8 mouse cellular contexts compared by ENCODE assay signal in genomic region chr11:103112552-103112912, GRCm38 (mm10). TPM values are rescaled to one million over a fixed set of nuclear protein-coding genes. Genes with fewer than 3 reads are reported as not detected.
DNase-seq lines count a peak whose midpoint lies in the region; ATAC-seq lines count a peak whose summit lies in the region.

No protein-coding gene starts in this region.

- no peak for ATAC-seq in kidney, embryonic 14.5 days (ENCODE audit: low FRiP score, low TSS enrichment)
- ATAC-seq in embryonic facial prominence, embryonic 11.5 days (replicated peaks; ENCODE audit: insufficient number of reproducible peaks, low FRiP score, low TSS enrichment, low read depth): no peak
- no peak for ATAC-seq in hindbrain, embryonic 14.5 days (ENCODE audit: low FRiP score)
- no peak for ATAC-seq in midbrain, embryonic 15.5 days (replicated peaks)

- H3K4me3 ChIP-seq in kidney, embryonic 14.5 days (ENCODE audit: low read length): peak overlapping the region; percentile 38; the same call in 1 of the 2 replicates
- H3K4me3 ChIP-seq in embryonic facial prominence, embryonic 11.5 days (ENCODE audit: low read depth, low read length): peak overlapping the region; percentile 28
- H3K4me3 ChIP-seq in hindbrain, embryonic 14.5 days (replicated peaks; ENCODE audit: low read length): peak overlapping the region; percentile 22
- H3K4me3 ChIP-seq in midbrain, embryonic 15.5 days: peak overlapping the region; percentile 28; the same call in 1 of the 2 replicates

- peaks cover 16% of the 10 kb centered on the region for H3K4me1 ChIP-seq in kidney, embryonic 14.5 days (ENCODE audit: control insufficient read depth, insufficient read depth, low read length)
- peaks cover 8% of the 10 kb centered on the region; the same call in 1 of the 2 replicates for H3K4me1 ChIP-seq in embryonic facial prominence, embryonic 11.5 days (ENCODE audit: control insufficient read depth, insufficient read depth, low read length)
- H3K4me1 ChIP-seq in hindbrain, embryonic 14.5 days (replicated peaks; ENCODE audit: control insufficient read depth, insufficient read depth, low read length): peaks cover 14% of the 10 kb centered on the region; the same call in 1 of the 2 replicates
- H3K4me1 ChIP-seq in midbrain, embryonic 15.5 days: peaks cover 30% of the 10 kb centered on the region

- no peaks in the 10 kb centered on the region for H3K9me3 ChIP-seq in kidney, embryonic 14.5 days (ENCODE audit: control insufficient read depth, low read length)
- H3K9me3 ChIP-seq in embryonic facial prominence, embryonic 11.5 days (replicated peaks; ENCODE audit: control insufficient read depth, low read length): no peaks in the 10 kb centered on the region
- H3K9me3 ChIP-seq in hindbrain, embryonic 14.5 days (ENCODE audit: control insufficient read depth, low read length): no peaks in the 10 kb centered on the region
- H3K9me3 ChIP-seq in midbrain, embryonic 15.5 days: no peaks in the 10 kb centered on the region

- 0 out of 2 replicates have a peak overlapping the region, but pooled peaks have one; percentile 18 for H3K27ac ChIP-seq in kidney, embryonic 14.5 days (ENCODE audit: low read depth, low read length)
- H3K27ac ChIP-seq in embryonic facial prominence, embryonic 11.5 days (replicated peaks; ENCODE audit: low read depth, low read length): no peak overlapping the region; the same call in 1 of the 2 replicates
- H3K27ac ChIP-seq in hindbrain, embryonic 14.5 days: no peak overlapping the region
- no peak overlapping the region for H3K27ac ChIP-seq in midbrain, embryonic 15.5 days

- DNase-seq in kidney, adult 8-10 months: no peak
- no peak for DNase-seq in embryonic facial prominence, embryonic 11.5 days (ENCODE audit: low spot score)
- DNase-seq in hindbrain, embryonic 14.5 days (ENCODE audit: low spot score): no peak
- DNase-seq in right cerebral cortex, postnatal 25 days: no peak
- no peak for DNase-seq in cerebellum, adult 11 months
- DNase-seq in gastrocnemius, postnatal 25 days: no peak

- 24% methylated on average over 9 of the region's 9 CpGs for WGBS in kidney, embryonic 14.5 days
- WGBS in embryonic facial prominence, embryonic 11.5 days: 11% methylated on average over 9 of the region's 9 CpGs
- 9% methylated on average over 9 of the region's 9 CpGs for WGBS in hindbrain, embryonic 14.5 days
- 8% methylated on average over 9 of the region's 9 CpGs for WGBS in midbrain, embryonic 15.5 days

- H3K27me3 ChIP-seq in kidney, embryonic 14.5 days (ENCODE audit: control insufficient read depth, insufficient read depth, low read length): no peaks in the 10 kb centered on the region
- H3K27me3 ChIP-seq in embryonic facial prominence, embryonic 11.5 days (ENCODE audit: control insufficient read depth, insufficient read depth, low read length): peaks cover 3% of the 10 kb centered on the region; the same call in 1 of the 2 replicates
- H3K27me3 ChIP-seq in hindbrain, embryonic 14.5 days (ENCODE audit: control insufficient read depth, insufficient read depth, low read length): peaks cover 34% of the 10 kb centered on the region
- peaks cover 32% of the 10 kb centered on the region for H3K27me3 ChIP-seq in midbrain, embryonic 15.5 days (replicated peaks)

- H3K4me2 ChIP-seq in kidney, embryonic 14.5 days (replicated peaks; ENCODE audit: low read depth, low read length): peak overlapping the region; percentile 68
- peak overlapping the region; percentile 65 for H3K4me2 ChIP-seq in embryonic facial prominence, embryonic 11.5 days (ENCODE audit: low read depth, low read length)
- H3K4me2 ChIP-seq in hindbrain, embryonic 14.5 days (replicated peaks): peak overlapping the region; percentile 50
- peak overlapping the region; percentile 49 for H3K4me2 ChIP-seq in midbrain, embryonic 15.5 days

- H3K9ac ChIP-seq in kidney, embryonic 14.5 days (ENCODE audit: low read depth, low read length): peak overlapping the region; percentile 56; the same call in 1 of the 2 replicates
- H3K9ac ChIP-seq in embryonic facial prominence, embryonic 11.5 days (replicated peaks; ENCODE audit: low read length): peak overlapping the region; percentile 49
- H3K9ac ChIP-seq in hindbrain, embryonic 14.5 days: peak overlapping the region; percentile 28; the same call in 1 of the 2 replicates
- H3K9ac ChIP-seq in midbrain, embryonic 15.5 days: no peak overlapping the region

- H3K36me3 ChIP-seq in kidney, embryonic 14.5 days (ENCODE audit: control insufficient read depth, insufficient read depth, low read length): no peaks in the 10 kb centered on the region
- no peaks in the 10 kb centered on the region for H3K36me3 ChIP-seq in embryonic facial prominence, embryonic 11.5 days (replicated peaks; ENCODE audit: control insufficient read depth, insufficient read depth, low read depth, low read length)
- no peaks in the 10 kb centered on the region for H3K36me3 ChIP-seq in hindbrain, embryonic 14.5 days (replicated peaks; ENCODE audit: control insufficient read depth, insufficient read depth)
- H3K36me3 ChIP-seq in midbrain, embryonic 15.5 days (replicated peaks): no peaks in the 10 kb centered on the region

RNA-seq across cellular contexts. Expression of gene Hexim1, which starts 3.5 kb away (rescaled TPM):
- polyA plus RNA-seq in kidney, embryonic 14.5 days (2014; fragmentation: Nextera tagmentation; extraction: Ambion mirVana): 7.1 and 8.9 TPM in 2 replicates
- 5.3 and 5.6 TPM in 2 replicates for polyA plus RNA-seq in embryonic facial prominence, embryonic 11.5 days (2014; fragmentation: Nextera tagmentation; extraction: Ambion mirVana)
- 5.3 and 5.6 TPM in 2 replicates for polyA plus RNA-seq in hindbrain, embryonic 14.5 days (2014; fragmentation: Nextera tagmentation; extraction: Ambion mirVana)
- 3.1 and 3.7 TPM in 2 replicates for polyA plus RNA-seq in midbrain, embryonic 15.5 days (2015; fragmentation: Nextera tagmentation; extraction: Ambion mirVana)
- total RNA-seq in gastrocnemius, postnatal 25 days (2021): 10 to 100 TPM; 17.4 to 19.0 TPM

RNA-seq across cellular contexts. Expression of gene Acbd4, which starts 11.1 kb away (rescaled TPM):
- polyA plus RNA-seq in kidney, embryonic 14.5 days (2014; fragmentation: Nextera tagmentation; extraction: Ambion mirVana): 15.8 and 16.9 TPM in 2 replicates
- polyA plus RNA-seq in embryonic facial prominence, embryonic 11.5 days (2014; fragmentation: Nextera tagmentation; extraction: Ambion mirVana): 6.4 and 7.8 TPM in 2 replicates
- 8.3 and 10.6 TPM in 2 replicates for polyA plus RNA-seq in hindbrain, embryonic 14.5 days (2014; fragmentation: Nextera tagmentation; extraction: Ambion mirVana)
- 9.7 and 11.1 TPM in 2 replicates for polyA plus RNA-seq in midbrain, embryonic 15.5 days (2015; fragmentation: Nextera tagmentation; extraction: Ambion mirVana)
- total RNA-seq in gastrocnemius, postnatal 25 days (2021): 10 to 100 TPM; 23.7 to 29.7 TPM

RNA-seq across cellular contexts. Expression of gene Plcd3, which starts 11.1 kb away (rescaled TPM):
- polyA plus RNA-seq in kidney, embryonic 14.5 days (2014; fragmentation: Nextera tagmentation; extraction: Ambion mirVana): 3.2 and 4.4 TPM in 2 replicates
- 0.87 and 1.1 TPM in 2 replicates for polyA plus RNA-seq in embryonic facial prominence, embryonic 11.5 days (2014; fragmentation: Nextera tagmentation; extraction: Ambion mirVana)
- 1.7 and 1.9 TPM in 2 replicates for polyA plus RNA-seq in hindbrain, embryonic 14.5 days (2014; fragmentation: Nextera tagmentation; extraction: Ambion mirVana)
- polyA plus RNA-seq in midbrain, embryonic 15.5 days (2015; fragmentation: Nextera tagmentation; extraction: Ambion mirVana): 3.0 and 3.8 TPM in 2 replicates
- total RNA-seq in gastrocnemius, postnatal 25 days (2021): 1 to 10 TPM; 3.2 to 3.9 TPM

RNA-seq across cellular contexts. Expression of gene Hexim2, which starts 19.7 kb away (rescaled TPM):
- polyA plus RNA-seq in kidney, embryonic 14.5 days (2014; fragmentation: Nextera tagmentation; extraction: Ambion mirVana): 8.3 and 10.3 TPM in 2 replicates
- 7.1 and 8.3 TPM in 2 replicates for polyA plus RNA-seq in embryonic facial prominence, embryonic 11.5 days (2014; fragmentation: Nextera tagmentation; extraction: Ambion mirVana)
- 20.9 and 24.2 TPM in 2 replicates for polyA plus RNA-seq in hindbrain, embryonic 14.5 days (2014; fragmentation: Nextera tagmentation; extraction: Ambion mirVana)
- polyA plus RNA-seq in midbrain, embryonic 15.5 days (2015; fragmentation: Nextera tagmentation; extraction: Ambion mirVana): 27.2 and 33.4 TPM in 2 replicates
- 1 to 10 TPM; 1.0 to 1.9 TPM for total RNA-seq in gastrocnemius, postnatal 25 days (2021)

RNA-seq across cellular contexts. Expression of gene Fmnl1, which starts 58.4 kb away (rescaled TPM):
- 1.1 and 4.0 TPM in 2 replicates for polyA plus RNA-seq in kidney, embryonic 14.5 days (2014; fragmentation: Nextera tagmentation; extraction: Ambion mirVana)
- 0.70 and 0.72 TPM in 2 replicates for polyA plus RNA-seq in embryonic facial prominence, embryonic 11.5 days (2014; fragmentation: Nextera tagmentation; extraction: Ambion mirVana)
- polyA plus RNA-seq in hindbrain, embryonic 14.5 days (2014; fragmentation: Nextera tagmentation; extraction: Ambion mirVana): 6.1 and 8.0 TPM in 2 replicates
- 7.0 and 7.5 TPM in 2 replicates for polyA plus RNA-seq in midbrain, embryonic 15.5 days (2015; fragmentation: Nextera tagmentation; extraction: Ambion mirVana)
- total RNA-seq in gastrocnemius, postnatal 25 days (2021): 1 to 10 TPM; 4.7 to 4.9 TPM
